ENCODE assay signal across 22 mouse cellular contexts in the genomic region with DNA sequence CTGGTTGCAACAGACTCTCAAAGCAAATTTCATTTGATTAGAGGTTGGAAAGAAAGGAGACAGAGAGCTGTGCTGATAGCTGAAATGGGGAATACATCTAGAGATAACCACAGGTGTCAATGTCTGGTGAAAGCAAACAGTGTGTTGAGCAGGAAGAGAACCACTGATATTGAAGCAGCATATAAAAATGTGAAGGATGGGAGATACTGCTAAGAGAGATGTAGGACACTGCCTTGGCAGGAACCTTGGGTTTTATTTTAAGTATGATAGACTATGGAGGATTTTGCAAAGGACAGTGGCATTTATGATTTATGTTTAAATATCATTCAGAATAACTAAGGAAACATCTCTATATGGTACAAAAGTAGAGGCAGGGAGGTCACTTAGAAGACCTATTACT.
"Had no signal": no experiment of that assay in that cellular context is flagged by ENCODE, and none has a peak within 500 bp of the region (broad histone marks: within the 10 kb centered on the region; RNA-seq: fewer than 3 reads in every experiment).

No protein-coding gene starts in this region.

- ATAC-seq: hindbrain, embryonic 16.5 days; hindbrain, postnatal 0 days; inflammation-experienced regulatory T-cells, adult 6 months; intestine, embryonic 15.5 days; intestine, embryonic 16.5 days; intestine, postnatal 0 days had no signal

- DNase-seq: heart, postnatal 10 days; heart, postnatal 14 days; heart, postnatal 36 days; heart, postnatal 4 days; kidney, adult 11 months; kidney, adult 18-20 months; kidney, adult 2 months; kidney, adult 8-10 months; kidney, adult 9 months; kidney, postnatal 10 days; kidney, postnatal 14 days; kidney, postnatal 25 days; kidney, postnatal 36 days; kidney, postnatal 4 days; layer of hippocampus, adult 9-11 months; layer of hippocampus, postnatal 36 days had no signal
